Mouse (Mus musculus) spleen, postnatal 36 days (tissue): ENCODE data around the gene Idh3a.

Experiments used
- DNase-seq, 2 experiments: peaks; one replicate each; pipeline ENCODE4 v3.0.0; 2022; ENCODE audit warnings: low spot score in 2 of 2, mixed read lengths in 1 of 2

The Idh3a gene

DNA sequence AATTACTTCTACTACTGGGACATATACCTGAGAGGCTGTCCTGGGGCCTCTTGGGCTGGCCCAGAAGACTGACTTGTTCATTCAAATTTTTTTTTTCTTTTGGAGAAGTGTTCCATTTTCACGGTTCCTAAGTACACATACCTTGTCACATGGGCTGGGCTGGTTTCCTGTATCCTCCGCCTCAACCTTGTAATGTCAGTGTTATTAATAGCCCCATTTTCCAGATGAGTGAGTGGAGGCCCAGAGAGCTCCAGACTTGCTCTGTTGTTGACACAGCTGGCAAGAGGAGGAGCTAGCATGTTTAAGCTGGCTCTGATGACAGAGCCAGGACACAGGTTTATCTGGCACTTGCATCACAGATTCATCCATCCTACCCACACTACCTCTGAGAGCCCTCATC lies 61.3 kb downstream of the Idh3a start:
- no peak for DNase-seq

DNA sequence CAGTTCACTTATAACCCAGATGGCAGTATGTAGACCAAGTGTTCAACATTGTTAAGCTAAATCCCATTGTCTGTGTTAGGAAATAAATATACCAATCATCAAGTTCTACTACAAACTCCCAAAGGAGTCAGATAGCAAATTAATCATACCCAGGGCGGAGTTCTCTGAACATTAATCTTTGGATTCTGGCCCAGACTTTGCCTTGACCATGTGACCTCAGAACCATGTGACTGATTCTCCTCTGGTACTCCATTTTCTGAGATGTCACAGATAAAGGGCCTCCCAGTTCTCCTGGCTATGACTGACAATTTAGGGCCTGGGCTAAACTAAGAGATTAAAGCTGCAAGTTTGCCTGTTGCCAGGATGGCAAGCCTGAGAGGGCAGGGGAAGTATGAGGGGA lies 63.2 kb downstream of the Idh3a start:
- no peak for DNase-seq

DNA sequence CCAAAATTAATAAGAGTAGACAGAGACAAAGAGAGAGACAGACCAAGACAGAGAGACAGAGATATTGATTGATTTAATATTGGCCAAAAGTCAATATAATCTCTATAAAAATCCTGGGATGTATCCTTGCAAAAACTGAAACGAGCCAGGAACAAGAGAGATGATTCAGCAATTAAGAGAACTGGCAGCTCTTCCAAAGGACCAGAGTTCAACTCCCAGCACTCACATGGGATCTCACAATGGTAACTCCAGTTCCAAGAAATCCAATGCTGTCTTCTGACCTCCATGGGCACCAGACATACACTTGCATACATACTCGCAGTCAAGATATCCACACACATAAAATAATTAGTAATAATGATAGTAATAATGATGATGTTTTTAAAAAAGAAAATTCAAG lies 66.6 kb downstream of the Idh3a start:
- no peak for DNase-seq
